Mouse (Mus musculus): Measurements from ENCODE around the gene Inafm2.

GRCm38 (mm10) chr2:118697311-118697877 is 48.2 kb upstream of the Inafm2 start:
- no peak for TF ChIP-seq MAX (IDR thresholded peaks at IDR 0.05)
- TF ChIP-seq MYOG (IDR thresholded peaks at IDR 0.05; ENCODE audit: control insufficient read depth, extremely low read depth, insufficient read length) = no peak
- no peak for TF ChIP-seq CTCF (IDR thresholded peaks at IDR 0.05; ENCODE audit: control insufficient read depth, insufficient read depth, insufficient read length)
- TF ChIP-seq USF1 (IDR thresholded peaks at IDR 0.05; ENCODE audit: low read depth) = no peak
